Mouse (Mus musculus) brain, embryonic 14.5 days (tissue): ENCODE results near the gene Eri2. TPM values are rescaled to one million over a fixed set of nuclear protein-coding genes. Genes with fewer than 3 reads are reported as not detected.

ENCODE experiments used
- DNase-seq: peaks from one replicate; pipeline ENCODE4 v3.0.0-alpha.2; 2011; ENCODE audit warnings: low read depth
- CTCF ChIP-seq: fragments of 200-500 bp; IDR thresholded peaks from 2 replicates; pipeline ENCODE4 v1.5.1; 2012; ENCODE audit warnings: inconsistent platforms, mild to moderate bottlenecking, moderate library complexity, borderline replicate concordance; ENCODE audit not compliant: insufficient read depth, insufficient read length; ENCODE audit errors: extremely low read depth
- POLR2A ChIP-seq: fragments of 200-500 bp; IDR thresholded peaks from 2 replicates; pipeline ENCODE4 v1.6.1; 2012; ENCODE audit warnings: mild to moderate bottlenecking, inconsistent platforms, borderline replicate concordance; ENCODE audit not compliant: poor library complexity, insufficient read depth, insufficient read length, severe bottlenecking; ENCODE audit errors: extremely low read depth
- polyA plus RNA-seq: library from polyadenylated mRNA; depleted of rRNA; stranded (reverse); fragments of >200 nt; gene quantifications from 2 replicates; pipeline ENCODE4 v1.2.3, GENCODE M21; 2012

The Eri2 gene
- polyA plus RNA-seq, 1 experiment: 11.9 TPM

- TF ChIP-seq POLR2A (no peak), CTCF (no peak)
- DNase-seq: no peak
These were observed 8.9 kb downstream of the Eri2 start for GRCm38 (mm10) chr7:119784908-119785307.

- TF ChIP-seq POLR2A (no peak), CTCF (no peak)
- no peak for DNase-seq
These were observed 10.4 kb downstream of the Eri2 start for GRCm38 (mm10) chr7:119783453-119783852.

- TF ChIP-seq POLR2A: no peak
- TF ChIP-seq CTCF: no peak
These were observed 24.0 kb downstream of the Eri2 start for GRCm38 (mm10) chr7:119769895-119770294.

GRCm38 (mm10) chr7:119766996-119767395 is 26.9 kb downstream of the Eri2 start:
- no peak for TF ChIP-seq CTCF
- no peak for TF ChIP-seq POLR2A
- DNase-seq: no peak

More at GRCm38 (mm10) chr7:119769895-119770294, 24.0 kb downstream of the Eri2 start:
- DNase-seq: no peak

- no peak for TF ChIP-seq POLR2A
- no peak for TF ChIP-seq CTCF
- DNase-seq: no peak
These were observed 29.5 kb downstream of the Eri2 start for GRCm38 (mm10) chr7:119764377-119764776.

DNA sequence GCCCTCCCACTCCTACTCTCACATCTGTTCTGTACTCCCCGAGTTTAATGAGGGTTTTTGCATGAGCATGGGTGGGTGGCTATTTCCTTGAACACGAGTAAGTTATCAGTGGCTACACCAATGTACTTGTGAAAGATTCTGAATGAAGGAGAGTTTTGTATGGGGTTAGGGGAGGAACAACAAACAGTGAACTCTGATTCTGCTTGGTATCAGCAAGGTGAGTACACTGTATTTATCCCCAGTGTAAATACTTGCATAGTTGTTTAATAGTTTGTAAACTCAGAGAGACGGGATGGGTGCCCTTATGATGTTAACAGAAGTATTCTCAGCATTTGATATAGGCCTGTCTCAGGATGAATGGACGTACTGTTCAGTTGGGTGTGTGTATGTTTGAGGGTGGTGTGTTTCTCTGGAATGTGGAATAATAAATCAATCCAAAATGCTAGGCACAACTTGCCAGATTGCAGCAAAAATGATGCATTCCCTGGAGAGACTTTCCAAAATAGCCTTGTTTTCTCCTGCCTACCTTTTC is 31.6 kb downstream of the Eri2 start:
- no peak for TF ChIP-seq CTCF
- no peak for TF ChIP-seq POLR2A
- no peak for DNase-seq

- no peak for DNase-seq
- TF ChIP-seq POLR2A: no peak
- no peak for TF ChIP-seq CTCF
These were observed 33.3 kb downstream of the Eri2 start, which contains the start of gene Acsm3 for GRCm38 (mm10) chr7:119760527-119760951. Gene Acsm3, plus strand, starts transcription at chr7:119760923.

DNA sequence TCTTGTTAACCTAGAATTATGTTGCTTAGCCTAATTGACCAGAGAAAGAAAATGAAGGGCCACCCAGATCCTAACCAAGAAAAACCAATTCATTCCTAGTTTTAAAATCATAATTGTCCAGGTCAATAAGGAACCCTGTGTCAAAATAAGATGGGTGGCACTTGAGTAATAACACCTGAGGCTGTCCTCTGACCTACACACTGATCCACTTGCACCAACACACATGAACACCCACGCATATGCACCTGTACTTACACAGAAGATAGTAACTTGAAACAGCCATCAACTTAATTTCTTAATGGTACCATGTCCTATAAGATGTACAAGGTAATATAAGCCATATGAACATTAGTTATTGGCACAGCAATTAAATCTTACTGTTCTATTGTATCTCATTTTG is 40.2 kb downstream of the Eri2 start:
- TF ChIP-seq POLR2A (no peak), CTCF (no peak)
- no peak for DNase-seq

- DNase-seq: no peak
- no peak for TF ChIP-seq CTCF
- TF ChIP-seq POLR2A: no peak
These were observed 43.9 kb downstream of the Eri2 start for GRCm38 (mm10) chr7:119749942-119750341.

- TF ChIP-seq POLR2A (no peak), CTCF (no peak)
- no peak for DNase-seq
These were observed 45.1 kb downstream of the Eri2 start for GRCm38 (mm10) chr7:119748761-119749160.

GRCm38 (mm10) chr7:119745869-119746268 is 48.0 kb downstream of the Eri2 start:
- no peak for TF ChIP-seq POLR2A
- TF ChIP-seq CTCF: no peak
- no peak for DNase-seq

DNA sequence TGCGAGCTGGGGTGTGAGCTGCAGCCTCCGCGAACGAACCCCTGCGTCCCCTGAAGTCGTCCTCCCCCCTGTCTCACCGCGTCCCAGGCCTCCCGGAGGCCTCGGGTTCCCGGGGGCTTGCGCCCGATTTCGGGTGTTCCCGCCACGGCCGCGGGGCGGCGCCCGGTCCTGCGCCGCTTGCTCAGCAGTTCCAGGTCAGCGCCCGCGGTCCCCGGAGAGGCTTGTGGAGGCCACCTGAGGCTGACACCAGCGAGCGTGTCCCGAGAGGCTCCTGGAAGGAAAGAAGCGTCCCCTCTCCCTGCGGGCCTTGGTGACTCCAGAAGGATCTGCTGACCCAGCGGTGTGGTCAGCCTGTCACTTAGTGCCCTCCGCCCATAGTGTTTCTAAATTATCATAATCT is 49.5 kb downstream of the Eri2 start:
- peak; percentile 22 for DNase-seq
- TF ChIP-seq CTCF (peak; percentile 36; the same call in 1 of the 2 replicates), POLR2A (no peak)

GRCm38 (mm10) chr7:119739798-119740468 is 53.9 kb downstream of the Eri2 start:
- DNase-seq: peak; percentile 17
